Mouse (Mus musculus): ENCODE measurements at regions not wholly inside any gene's neighbourhood (a gene's known extent, or its start where the extent isn't known, plus 50 kb on each side); places are given as distances from the start of the nearest gene placed in this dataset.

- Histone ChIP-seq H3K4me3 (ENCODE audit: low read depth, low read length) (no peak overlapping the region), H3K36me3 (replicated peaks; ENCODE audit: insufficient read depth, low read length) (no peaks in the 10 kb centered on the region), H3K4me2 (ENCODE audit: low read depth, low read length) (no peak overlapping the region), H3K9me3 (ENCODE audit: low read length) (no peaks in the 10 kb centered on the region), H3K27me3 (ENCODE audit: insufficient read depth, low read length) (no peaks in the 10 kb centered on the region), H3K4me1 (ENCODE audit: insufficient read depth) (0 out of 2 replicates have a peak, but pooled peaks cover 4% of the 10 kb centered on the region), H3K9ac (replicated peaks) (no peak overlapping the region), H3K27ac (ENCODE audit: low read depth) (no peak overlapping the region)
- ATAC-seq (no peak), DNase-seq (no peak)
- WGBS (ENCODE audit: insufficient replicate concordance) = 63% methylated on average over 3 of the region's 3 CpGs
- TF ChIP-seq CTCF (IDR thresholded peaks at IDR 0.05; ENCODE audit: low read depth) (no peak), EP300 (IDR thresholded peaks at IDR 0.05; ENCODE audit: low read depth) (no peak)
These were observed 66.2 kb downstream of the Car2 start for GRCm38 (mm10) chr3:14952169-14952729.

DNA sequence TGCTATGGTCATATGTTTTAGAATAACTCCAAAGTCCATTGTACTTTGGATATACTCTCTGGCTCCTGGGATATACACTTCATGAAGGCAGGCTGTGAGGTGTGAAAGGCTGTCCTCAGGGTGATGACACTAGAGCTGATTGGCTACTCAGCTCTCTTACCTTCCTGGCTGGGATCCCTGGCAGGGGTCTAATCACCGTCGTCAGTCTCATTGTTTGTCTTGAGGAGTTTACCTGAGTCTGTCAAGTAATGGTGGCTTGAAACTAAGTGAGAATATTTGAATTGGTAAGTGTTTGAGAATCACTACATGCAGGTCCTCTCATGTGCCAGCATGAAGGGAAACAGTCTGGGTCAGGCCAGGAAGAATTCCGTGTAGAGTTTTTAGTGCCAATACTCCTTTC is 66.9 kb downstream of the Car2 start:
- Histone ChIP-seq H3K27me3 (ENCODE audit: insufficient read depth, low read length) (no peaks in the 10 kb centered on the region), H3K9me3 (ENCODE audit: low read length) (no peaks in the 10 kb centered on the region), H3K9ac (replicated peaks) (no peak overlapping the region), H3K4me3 (ENCODE audit: low read depth, low read length) (no peak overlapping the region), H3K36me3 (replicated peaks; ENCODE audit: insufficient read depth, low read length) (no peaks in the 10 kb centered on the region), H3K27ac (ENCODE audit: low read depth) (no peak overlapping the region), H3K4me2 (ENCODE audit: low read depth, low read length) (no peak overlapping the region), H3K4me1 (ENCODE audit: insufficient read depth) (0 out of 2 replicates have a peak, but pooled peaks cover 5% of the 10 kb centered on the region)
- no peak for TF ChIP-seq CTCF (IDR thresholded peaks at IDR 0.05; ENCODE audit: low read depth)
- TF ChIP-seq EP300 (IDR thresholded peaks at IDR 0.05; ENCODE audit: low read depth) = no peak
- ATAC-seq (no peak), DNase-seq (no peak)
- WGBS (ENCODE audit: insufficient replicate concordance) = 61% methylated on average over 3 of the region's 3 CpGs

GRCm38 (mm10) chr3:14957481-14957880 is 71.4 kb downstream of the Car2 start:
- H3K9ac ChIP-seq (replicated peaks) = no peak overlapping the region
- no peak overlapping the region for H3K4me3 ChIP-seq (ENCODE audit: low read depth, low read length)
- H3K36me3 ChIP-seq (replicated peaks; ENCODE audit: insufficient read depth, low read length) = no peaks in the 10 kb centered on the region
- ATAC-seq (peak; percentile 29; the same call in 1 of the 2 replicates), DNase-seq (no peak)
- no peaks in the 10 kb centered on the region for H3K9me3 ChIP-seq (ENCODE audit: low read length)
- H3K4me1 ChIP-seq (ENCODE audit: insufficient read depth) = 0 out of 2 replicates have a peak, but pooled peaks cover 5% of the 10 kb centered on the region
- no peak overlapping the region for H3K4me2 ChIP-seq (ENCODE audit: low read depth, low read length)
- H3K27ac ChIP-seq (ENCODE audit: low read depth) = no peak overlapping the region
- no peaks in the 10 kb centered on the region for H3K27me3 ChIP-seq (ENCODE audit: insufficient read depth, low read length)
- no peak for TF ChIP-seq EP300 (IDR thresholded peaks at IDR 0.05; ENCODE audit: low read depth)
- no peak for TF ChIP-seq CTCF (IDR thresholded peaks at IDR 0.05; ENCODE audit: low read depth)
- 74% methylated on average over 1 of the region's 1 CpGs for WGBS (ENCODE audit: insufficient replicate concordance)

DNA sequence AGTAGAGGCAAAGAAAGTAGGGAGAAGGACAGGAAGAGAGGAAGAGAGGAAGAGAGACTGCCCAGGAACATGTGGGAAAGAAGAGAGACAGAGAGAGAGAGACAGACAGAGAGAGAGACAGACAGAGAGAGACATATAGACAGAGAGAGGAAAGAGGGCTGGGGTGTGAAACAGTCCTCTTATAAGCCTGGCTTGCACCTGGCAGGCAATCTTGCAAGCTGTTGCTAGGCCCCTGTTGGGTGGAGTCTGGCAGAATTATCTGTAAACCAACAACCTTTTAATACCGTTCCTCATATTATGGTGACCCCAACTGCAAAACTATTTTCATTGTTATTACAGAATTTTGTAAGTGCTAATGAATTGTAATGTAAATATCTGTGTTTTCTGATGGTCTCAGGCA is 72.2 kb downstream of the Car2 start:
- no peak overlapping the region for H3K9ac ChIP-seq (replicated peaks)
- ATAC-seq (no peak), DNase-seq (no peak)
- H3K4me3 ChIP-seq (ENCODE audit: low read depth, low read length) = no peak overlapping the region
- no peak overlapping the region for H3K4me2 ChIP-seq (ENCODE audit: low read depth, low read length)
- 50% methylated on average over 1 of the region's 1 CpGs for WGBS (ENCODE audit: insufficient replicate concordance)
- H3K9me3 ChIP-seq (ENCODE audit: low read length) = no peaks in the 10 kb centered on the region
- no peaks in the 10 kb centered on the region for H3K36me3 ChIP-seq (replicated peaks; ENCODE audit: insufficient read depth, low read length)
- H3K4me1 ChIP-seq (ENCODE audit: insufficient read depth) = 0 out of 2 replicates have a peak, but pooled peaks cover 5% of the 10 kb centered on the region
- no peak overlapping the region for H3K27ac ChIP-seq (ENCODE audit: low read depth)
- H3K27me3 ChIP-seq (ENCODE audit: insufficient read depth, low read length) = no peaks in the 10 kb centered on the region
- TF ChIP-seq CTCF (IDR thresholded peaks at IDR 0.05; ENCODE audit: low read depth) (no peak), EP300 (IDR thresholded peaks at IDR 0.05; ENCODE audit: low read depth) (no peak)

GRCm38 (mm10) chr3:14959586-14959985 is 73.5 kb downstream of the Car2 start:
- DNase-seq = no peak
- no peak for TF ChIP-seq EP300 (IDR thresholded peaks at IDR 0.05; ENCODE audit: low read depth)
- TF ChIP-seq CTCF (IDR thresholded peaks at IDR 0.05; ENCODE audit: low read depth) = no peak
- no peak overlapping the region for H3K9ac ChIP-seq (replicated peaks)
- H3K4me1 ChIP-seq (ENCODE audit: insufficient read depth) = 0 out of 2 replicates have a peak, but pooled peaks cover 5% of the 10 kb centered on the region
- H3K36me3 ChIP-seq (replicated peaks; ENCODE audit: insufficient read depth, low read length) = no peaks in the 10 kb centered on the region
- H3K27ac ChIP-seq (ENCODE audit: low read depth) = no peak overlapping the region
- no peak overlapping the region for H3K4me2 ChIP-seq (ENCODE audit: low read depth, low read length)
- H3K9me3 ChIP-seq (ENCODE audit: low read length) = no peaks in the 10 kb centered on the region
- 8% methylated on average over 1 of the region's 1 CpGs for WGBS (ENCODE audit: insufficient replicate concordance)
- H3K4me3 ChIP-seq (ENCODE audit: low read depth, low read length) = no peak overlapping the region
- no peaks in the 10 kb centered on the region for H3K27me3 ChIP-seq (ENCODE audit: insufficient read depth, low read length)
- no peak for ATAC-seq

DNA sequence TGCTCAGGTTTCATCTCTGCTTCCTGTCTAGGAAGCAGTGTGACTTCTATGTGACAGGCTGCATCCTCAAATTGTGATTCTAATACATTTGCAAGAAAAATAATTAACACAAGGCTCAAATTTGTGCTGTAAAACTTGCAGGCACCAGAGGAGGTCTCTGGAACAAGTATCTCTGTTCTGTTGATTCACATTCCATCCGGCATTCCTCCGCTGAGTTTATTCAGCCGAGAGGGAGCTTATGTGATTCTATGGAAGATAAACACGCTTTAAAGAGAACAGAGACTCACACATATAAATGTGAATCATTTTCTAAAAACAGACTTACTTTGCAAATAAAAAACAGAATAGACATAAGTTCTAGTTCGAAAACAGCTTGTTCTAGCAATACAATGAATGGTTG is 78.7 kb downstream of the Car2 start:
- Histone ChIP-seq H3K36me3 (replicated peaks; ENCODE audit: insufficient read depth, low read length) (no peaks in the 10 kb centered on the region), H3K9me3 (ENCODE audit: low read length) (no peaks in the 10 kb centered on the region), H3K4me2 (ENCODE audit: low read depth, low read length) (no peak overlapping the region), H3K27ac (ENCODE audit: low read depth) (no peak overlapping the region), H3K9ac (replicated peaks) (no peak overlapping the region), H3K4me3 (ENCODE audit: low read depth, low read length) (no peak overlapping the region), H3K27me3 (ENCODE audit: insufficient read depth, low read length) (no peaks in the 10 kb centered on the region), H3K4me1 (ENCODE audit: insufficient read depth) (no peaks in the 10 kb centered on the region; the same call in 1 of the 2 replicates)
- ATAC-seq (no peak), DNase-seq (no peak)
- no peak for TF ChIP-seq CTCF (IDR thresholded peaks at IDR 0.05; ENCODE audit: low read depth)
- TF ChIP-seq EP300 (IDR thresholded peaks at IDR 0.05; ENCODE audit: low read depth) = no peak
- WGBS (ENCODE audit: insufficient replicate concordance) = 82% methylated on average over 5 of the region's 5 CpGs
